Mouse (Mus musculus): ENCODE data around the gene Mfsd4b1. TPM values are rescaled to one million over a fixed set of nuclear protein-coding genes. Genes with fewer than 3 reads are reported as not detected.

Gene Mfsd4b1
- total RNA-seq, 2 experiments from 2014 or later: 3.1 to 3.5 TPM

DNA sequence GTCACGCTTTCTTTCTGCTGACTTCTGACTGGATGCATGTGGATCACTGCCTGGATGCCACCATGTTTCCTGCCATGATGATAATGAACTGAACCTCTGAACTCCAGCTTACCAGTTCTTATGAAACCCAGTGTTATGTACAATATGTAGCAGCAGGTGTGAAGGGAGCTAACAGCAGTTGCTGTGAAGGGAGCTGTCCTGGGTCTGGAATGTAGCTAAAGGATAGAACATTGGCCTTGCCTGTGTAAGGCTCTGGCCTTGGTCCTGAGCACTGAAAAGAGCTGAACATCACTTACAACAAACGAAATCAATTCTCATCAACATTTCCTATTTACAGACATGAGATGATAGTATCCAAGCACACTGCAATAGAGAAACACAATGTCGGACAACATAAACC, 57.6 kb downstream of the Mfsd4b1 start:
- no peak for DNase-seq (ENCODE audit: low spot score in 2 of 2)

DNA sequence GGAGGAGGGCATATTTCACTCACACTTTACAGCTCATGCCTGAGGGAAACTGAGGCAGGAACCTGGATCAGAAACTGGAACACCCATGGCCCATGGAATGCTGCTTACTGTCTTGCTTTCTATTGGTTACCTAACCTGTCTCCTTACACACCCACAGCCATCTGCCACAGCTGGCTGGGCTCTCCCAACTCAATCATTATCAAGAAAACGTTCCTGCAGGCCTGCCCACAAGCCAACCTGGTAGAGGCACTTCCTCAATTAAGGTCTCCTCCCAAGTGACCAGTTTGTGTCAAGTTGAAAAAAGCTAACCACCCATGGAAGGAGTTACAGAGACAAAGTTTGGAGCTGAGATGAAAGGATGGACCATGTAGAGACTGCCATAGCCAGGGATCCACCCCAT, 63.2 kb downstream of the Mfsd4b1 start:
- no peak for DNase-seq (ENCODE audit: low spot score in 2 of 2)

DNA sequence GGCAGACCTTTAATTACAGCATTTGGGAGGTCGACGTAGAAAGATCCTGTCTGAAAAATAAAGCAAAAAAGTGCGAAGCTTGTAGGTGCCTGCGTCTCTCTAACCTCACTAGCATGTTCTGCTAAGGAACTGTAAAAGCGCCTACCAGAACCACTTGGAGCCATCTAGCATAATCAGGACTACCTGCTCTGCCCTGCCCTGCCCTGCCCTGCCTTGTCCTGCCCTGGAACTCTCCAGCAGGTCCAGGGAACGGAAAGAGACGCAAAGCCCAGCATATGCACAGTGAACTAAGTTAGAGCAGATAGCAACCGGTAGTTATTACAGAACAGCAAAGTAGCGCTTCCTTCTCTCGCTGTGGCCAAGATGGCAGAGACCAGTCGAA, 64.6 kb downstream of the Mfsd4b1 start:
- peak in 1 of 2 experiments; percentile 3 for DNase-seq (ENCODE audit: low spot score in 2 of 2)

GRCm38 (mm10) chr10:39959761-39960440, 65.2 kb downstream of the Mfsd4b1 start, which contains the start of gene Mfsd4b3:
Gene Mfsd4b3 (minus strand): TSS chr10:39960153.
- peak; percentile 86 to 87 for DNase-seq (ENCODE audit: low spot score in 2 of 2)

GRCm38 (mm10) chr10:39958266-39958665, 66.8 kb downstream of the Mfsd4b1 start:
- no peak for DNase-seq (ENCODE audit: low spot score in 2 of 2)

GRCm38 (mm10) chr10:39956340-39956878, 68.7 kb downstream of the Mfsd4b1 start:
- no peak for DNase-seq (ENCODE audit: low spot score in 2 of 2)

DNA sequence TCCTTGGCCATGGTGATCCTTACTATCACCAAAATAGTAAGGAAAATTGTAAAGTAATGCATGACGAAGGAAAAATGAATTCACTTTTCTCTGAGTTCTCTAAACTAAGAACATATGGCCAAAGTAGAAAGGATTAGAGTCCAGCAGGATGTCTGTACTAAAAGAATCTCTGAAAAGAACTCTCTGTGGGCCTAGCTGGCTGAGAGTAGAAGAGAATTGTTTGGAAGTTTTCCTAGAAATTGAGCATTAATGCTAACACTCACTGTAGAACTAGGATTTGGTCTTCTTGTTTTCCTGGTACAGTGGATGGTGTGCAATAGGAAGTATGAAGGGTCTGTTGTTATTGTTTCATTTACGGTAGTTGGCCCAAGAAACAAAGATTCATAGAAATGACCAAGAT, 69.9 kb downstream of the Mfsd4b1 start:
- DNase-seq (ENCODE audit: low spot score in 2 of 2): no peak

Other genes starting within 250 kb of the Mfsd4b1 start
- gene Mfsd4b4, start 126.0 kb downstream of the Mfsd4b1 start, total RNA-seq (2021): 1 to 10 TPM; 4.2 to 6.6 TPM
- under 1 TPM; 0.23 to 0.38 TPM for gene Mfsd4b2, start 98.3 kb downstream of the Mfsd4b1 start, total RNA-seq (2021)
- gene Mfsd4b3, start 65.1 kb downstream of the Mfsd4b1 start, total RNA-seq (2021): 10 to 100 TPM in 1 of 2 experiments, 1 to 10 TPM in 1; 2.3 to 10.8 TPM
- 1 to 10 TPM in 1 of 2 experiments, under 1 TPM in 1; 0.32 to 1.5 TPM for gene Mfsd4b5, start 38.6 kb downstream of the Mfsd4b1 start, total RNA-seq (2021)
- 10 to 100 TPM; 19.8 to 22.9 TPM for gene Slc16a10, start 117.0 kb upstream of the Mfsd4b1 start, total RNA-seq (2021)
- 10 to 100 TPM; 20.1 to 26.1 TPM for gene Rpf2, start 221.8 kb upstream of the Mfsd4b1 start, total RNA-seq (2021)
- gene Gtf3c6, start 232.8 kb upstream of the Mfsd4b1 start, total RNA-seq (2021): 10 to 100 TPM; 36.6 to 50.0 TPM

Measured in adrenal gland, adult 18-20 months (tissue).